Mouse (Mus musculus): ENCODE data around the gene Arid4b.

DNA sequence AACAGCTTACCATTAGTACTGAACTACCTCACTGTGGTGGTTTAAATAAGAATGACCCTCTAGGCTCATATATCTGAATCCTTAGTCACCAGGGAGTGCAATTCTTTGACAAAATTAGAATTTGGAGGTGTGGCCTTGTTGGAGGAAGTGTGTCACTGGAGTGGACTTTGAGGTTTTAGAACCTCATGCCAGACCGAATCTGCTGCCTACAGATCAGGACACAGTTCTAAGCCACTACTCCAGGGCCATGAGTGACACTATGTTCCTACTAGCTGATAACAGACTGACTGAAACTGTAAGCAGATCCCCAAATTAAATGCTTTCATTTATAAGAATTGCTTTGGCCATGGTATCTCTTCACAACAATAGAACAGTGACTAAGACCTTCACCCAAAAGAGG lies 13.2 kb upstream of the Arid4b start:
- TF ChIP-seq CTCF (IDR thresholded peaks at IDR 0.05; ENCODE audit: low read depth, low read length) (no peak), POLR2A (IDR thresholded peaks at IDR 0.05; ENCODE audit: insufficient read depth, low read length) (no peak), EP300 (IDR thresholded peaks at IDR 0.05; ENCODE audit: insufficient read depth, low read depth, low read length) (no peak)
